Mouse (Mus musculus) urinary bladder, postnatal 36 days (tissue): ENCODE data around the gene Tlk2.

Experiments used
- DNase-seq, 2 experiments: peaks; one replicate each; pipeline ENCODE4 v3.0.0; 2022; ENCODE audit warnings: low spot score in 2 of 2, mixed read lengths in 1 of 2

Tlk2 gene

DNA sequence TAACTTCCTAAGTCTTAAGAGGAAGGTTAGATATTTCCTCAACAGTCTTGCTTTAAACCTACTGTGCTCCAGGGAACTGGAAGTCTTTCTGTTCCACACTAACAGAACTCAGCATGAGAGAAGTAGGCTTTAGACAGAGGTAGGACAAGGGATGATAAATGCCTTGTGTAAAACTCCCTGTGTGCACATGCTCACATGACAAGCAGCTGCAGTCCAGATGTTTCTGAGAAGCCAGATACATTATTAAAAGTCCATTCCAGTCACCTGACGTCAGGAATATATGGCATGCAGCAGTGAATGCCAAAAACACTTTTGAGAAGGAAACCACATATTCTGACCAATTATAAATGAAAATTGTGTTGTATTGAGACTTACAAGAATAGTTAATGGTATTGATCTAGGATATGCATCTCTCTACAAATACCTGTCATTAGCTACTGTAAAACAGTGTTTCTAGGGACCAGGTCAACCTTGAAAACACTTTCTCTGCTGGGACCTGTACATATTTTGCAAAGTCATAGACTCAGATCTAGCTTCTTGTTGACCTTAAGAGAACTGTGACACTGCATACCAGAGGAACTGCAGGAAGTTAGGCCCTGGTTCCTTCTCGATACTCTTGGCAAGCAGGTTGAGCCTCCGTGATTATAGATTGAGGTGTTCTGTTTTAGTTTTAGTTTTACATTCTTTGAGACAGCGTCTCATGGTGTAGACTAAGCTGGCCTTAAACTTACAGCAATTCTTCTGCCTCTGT is 83.2 kb downstream of the Tlk2 start:
- DNase-seq, result no peak

DNA sequence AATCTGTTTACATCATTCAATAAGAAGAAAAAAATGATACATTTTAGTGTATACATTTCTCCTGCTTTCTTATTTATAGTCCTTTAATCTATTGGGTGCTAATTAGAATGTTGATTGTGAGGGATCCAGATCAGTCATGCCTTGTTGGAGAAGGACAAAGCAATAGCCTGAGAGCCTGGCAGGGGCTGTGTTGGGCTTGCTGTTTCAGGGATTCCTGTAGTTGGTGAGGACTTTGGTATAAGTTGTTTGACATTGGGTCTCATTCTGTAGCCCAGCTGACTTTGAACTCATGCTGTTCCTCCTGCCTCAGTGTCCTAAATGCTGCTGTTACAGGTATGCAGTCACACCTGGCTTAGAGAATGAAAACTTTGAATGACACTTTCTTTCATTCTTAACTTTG is 85.9 kb downstream of the Tlk2 start:
- no peak for DNase-seq

DNA sequence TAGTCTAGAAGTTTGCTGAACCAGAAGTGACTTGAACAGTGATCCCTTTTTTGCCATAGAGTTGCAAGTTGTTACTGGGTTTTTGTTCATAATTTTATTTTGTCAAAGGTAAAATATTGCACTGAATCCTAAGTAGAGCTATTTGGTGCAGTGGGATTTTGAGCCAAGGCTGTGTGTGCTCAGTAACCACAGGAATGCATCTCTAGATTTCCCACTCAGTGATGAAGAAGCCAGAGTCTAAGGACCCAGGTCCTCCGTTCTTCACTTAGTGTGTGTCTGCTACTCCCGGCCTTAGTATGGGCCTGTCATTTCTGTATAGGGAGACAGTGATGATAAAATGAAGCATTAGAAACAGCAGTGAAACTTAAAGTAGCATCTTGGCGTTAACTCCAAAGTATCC is 86.4 kb downstream of the Tlk2 start:
- no peak for DNase-seq

DNA sequence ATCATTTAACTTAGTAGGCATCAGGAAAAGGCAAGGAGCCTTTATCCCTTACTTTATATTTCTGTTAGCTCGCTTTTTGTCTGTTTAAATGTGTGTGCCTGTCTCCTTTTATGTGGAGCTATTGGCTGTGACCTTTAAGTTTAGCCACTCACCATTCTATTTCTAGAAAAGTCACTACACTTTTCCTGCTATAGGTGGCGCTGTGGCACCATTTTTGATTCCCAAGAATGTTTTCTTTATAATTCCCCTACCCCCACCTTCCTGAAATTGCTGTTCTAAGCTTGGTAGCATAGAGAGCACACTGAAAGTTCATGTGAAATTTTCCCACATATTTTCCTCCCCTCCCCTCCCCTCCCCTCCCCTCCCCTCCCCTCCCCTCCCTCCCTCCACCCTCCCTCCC is 91.5 kb downstream of the Tlk2 start:
- peak in 1 of 2 experiments; percentile 35 for DNase-seq

DNA sequence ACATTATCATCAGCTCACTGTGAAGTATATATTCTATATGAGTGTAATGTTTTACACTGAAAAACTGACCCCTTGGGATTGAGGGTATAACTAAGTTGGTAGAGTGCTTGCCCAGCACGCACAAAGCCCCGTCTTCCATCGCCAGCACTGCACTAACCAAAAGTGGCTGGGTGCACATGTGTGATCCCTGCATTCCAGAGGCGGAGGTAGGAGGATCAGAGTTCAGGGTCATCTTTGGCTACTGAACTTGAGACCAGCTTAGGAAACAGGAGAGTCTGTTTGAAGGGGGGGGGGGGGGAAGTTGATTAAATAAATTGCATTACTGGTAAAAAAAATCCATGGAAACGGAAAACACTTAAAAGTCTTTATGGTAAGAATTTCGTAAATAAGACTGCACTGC is 101.8 kb downstream of the Tlk2 start:
- no peak for DNase-seq

DNA sequence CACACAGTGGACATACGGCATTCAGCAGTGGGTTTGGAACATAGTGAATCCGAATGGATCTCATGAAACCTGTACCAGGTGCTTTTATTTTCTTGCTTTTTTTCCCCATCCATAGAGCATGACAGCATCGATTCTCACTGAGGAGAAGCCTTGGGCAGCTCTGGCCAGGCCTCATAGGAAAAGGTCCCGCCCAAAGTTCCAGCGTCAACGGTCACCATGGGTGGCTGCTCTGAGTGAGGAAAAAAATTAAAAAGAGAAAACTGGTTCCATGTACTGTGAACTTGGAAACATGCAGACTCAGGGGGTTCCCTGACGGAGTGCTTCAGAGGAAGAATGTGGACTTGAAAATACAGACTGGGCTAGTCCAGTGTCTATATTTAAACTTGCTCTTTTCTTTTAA is 102.7 kb downstream of the Tlk2 start:
- DNase-seq, result no peak

DNA sequence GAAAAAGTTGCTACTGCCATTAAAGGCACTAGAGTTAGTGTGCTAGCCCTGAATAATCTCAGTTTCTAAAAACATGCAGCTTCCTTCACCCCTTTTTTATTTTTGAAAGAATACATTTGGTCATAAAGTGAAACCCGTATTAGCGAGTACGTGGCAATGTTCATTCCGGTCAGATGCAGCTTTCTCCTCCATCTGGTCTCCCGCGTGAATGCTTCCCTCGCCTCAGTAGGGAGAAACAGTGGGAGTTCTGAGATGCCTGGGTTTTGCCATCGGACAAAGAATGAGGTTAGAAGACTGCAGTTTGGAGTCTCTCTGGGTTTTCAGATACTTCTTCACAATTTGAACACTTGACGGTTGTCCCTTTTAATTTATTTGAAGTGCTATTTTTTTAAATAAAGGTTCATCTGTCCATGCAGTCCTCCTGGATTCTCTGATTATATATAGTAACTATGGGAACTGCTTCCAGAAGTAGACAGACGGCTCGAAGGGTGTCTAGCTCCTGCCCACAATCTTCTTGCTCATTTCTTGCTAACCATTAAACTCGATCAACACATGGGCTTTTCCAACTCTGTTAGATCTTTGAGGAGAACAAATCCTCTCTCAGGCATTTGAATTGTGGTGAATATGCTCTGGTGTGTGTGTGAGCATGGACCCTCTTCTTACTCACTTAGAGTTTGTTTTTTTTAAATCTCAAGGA is 103.3 kb downstream of the Tlk2 start:
- no peak for DNase-seq

- DNase-seq, result peak in 1 of 2 experiments; percentile 31
Measured at GRCm38 (mm10) chr11:105282460-105282859, 103.9 kb downstream of the Tlk2 start.

DNA sequence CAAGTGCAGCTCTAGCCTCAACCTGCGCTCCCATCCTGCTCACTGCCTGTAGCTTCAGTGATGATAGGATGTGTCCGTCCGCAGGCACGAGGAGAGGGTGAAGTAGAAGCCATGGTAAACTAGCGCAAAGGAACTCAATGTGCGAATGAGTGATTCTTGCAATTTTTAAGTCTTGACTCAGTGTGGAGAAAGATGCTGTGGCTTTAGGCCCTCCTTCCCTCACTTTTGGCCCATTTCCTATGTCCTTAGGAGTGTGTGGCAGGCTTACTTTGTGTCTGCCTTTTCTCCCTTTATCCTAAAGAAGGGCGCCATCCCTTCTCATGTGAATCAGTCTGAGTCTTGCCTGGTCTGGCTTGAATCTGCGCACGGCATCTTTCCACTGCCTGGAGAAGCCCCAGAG is 104.4 kb downstream of the Tlk2 start:
- no peak for DNase-seq

DNA sequence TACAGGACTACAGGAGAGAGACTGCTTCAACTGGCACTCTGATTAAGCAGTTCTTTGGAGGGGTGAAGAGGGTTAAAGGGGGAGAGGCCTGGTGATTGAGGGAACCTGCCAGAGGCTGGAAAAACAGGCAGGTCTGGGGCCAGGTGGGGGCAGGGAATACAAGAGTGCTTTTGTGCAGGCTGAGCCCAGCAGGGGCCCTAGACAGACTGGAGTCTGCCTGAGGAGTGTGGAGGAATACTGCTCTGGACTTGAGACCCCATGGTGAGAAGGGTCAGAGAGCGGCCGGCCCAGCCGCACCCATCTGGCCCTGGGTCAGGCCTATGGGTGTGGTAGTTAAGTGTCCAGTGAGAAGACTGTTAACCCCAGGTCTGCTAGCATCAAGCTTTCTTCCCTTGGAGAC is 107.1 kb downstream of the Tlk2 start:
- peak in 1 of 2 experiments; percentile 12 for DNase-seq

GRCm38 (mm10) chr11:105289403-105289802 is 110.8 kb downstream of the Tlk2 start:
- no peak for DNase-seq

- peak in 1 of 2 experiments; percentile 31 for DNase-seq
Measured at GRCm38 (mm10) chr11:105291681-105292123, 113.1 kb downstream of the Tlk2 start.

DNA sequence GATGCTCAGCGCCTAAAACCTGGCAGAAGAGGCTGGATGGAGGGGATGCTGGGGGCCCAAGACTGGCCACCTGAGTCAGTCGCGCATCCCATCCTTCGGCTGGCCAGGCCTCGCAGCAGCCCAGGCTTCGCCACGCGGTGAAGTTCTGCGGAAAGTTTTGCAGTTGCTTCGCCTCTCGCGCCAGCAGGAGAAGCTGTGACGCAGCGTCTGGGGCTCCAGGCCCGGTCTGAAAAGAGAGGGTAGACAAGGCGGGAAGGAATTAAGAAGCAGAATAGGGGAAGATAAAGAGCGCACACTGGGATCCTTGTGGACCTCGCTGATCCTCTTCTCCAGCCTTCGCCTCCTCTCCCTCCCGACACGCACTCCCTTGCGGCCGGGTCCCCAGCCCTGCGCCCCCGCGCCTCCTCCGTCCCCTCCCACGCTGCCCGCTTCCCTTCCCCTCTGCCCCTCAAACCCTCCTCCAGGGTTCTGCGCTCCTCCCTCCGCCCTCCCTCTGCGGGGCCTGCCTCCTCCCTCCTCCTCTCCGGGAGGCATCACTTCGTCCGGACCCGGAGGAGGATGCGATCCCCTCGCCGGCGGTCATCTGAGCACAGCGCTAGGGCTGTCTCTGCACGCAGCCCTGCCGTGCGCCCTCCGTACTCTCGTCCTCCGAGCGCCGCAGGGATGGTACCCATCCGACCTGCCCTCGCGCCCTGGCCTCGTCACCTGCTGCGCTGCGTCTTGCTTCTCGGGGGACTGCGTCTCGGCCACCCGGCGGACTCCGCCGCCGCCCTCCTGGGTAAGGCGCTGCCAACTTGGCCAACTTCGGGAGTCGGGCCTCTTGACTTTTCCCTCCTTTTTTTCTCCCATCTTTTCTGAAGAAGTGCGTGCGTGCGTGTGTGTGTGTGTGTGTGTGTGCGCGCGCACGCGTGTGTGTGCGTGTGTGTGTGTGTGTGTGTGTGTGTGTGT is 113.8 kb downstream of the Tlk2 start, which contains the start of gene Mrc2:
Gene Mrc2 (plus strand): TSS at position 520 of the 948 bp plus-strand sequence.
- peak; percentile 44 to 57 for DNase-seq

DNA sequence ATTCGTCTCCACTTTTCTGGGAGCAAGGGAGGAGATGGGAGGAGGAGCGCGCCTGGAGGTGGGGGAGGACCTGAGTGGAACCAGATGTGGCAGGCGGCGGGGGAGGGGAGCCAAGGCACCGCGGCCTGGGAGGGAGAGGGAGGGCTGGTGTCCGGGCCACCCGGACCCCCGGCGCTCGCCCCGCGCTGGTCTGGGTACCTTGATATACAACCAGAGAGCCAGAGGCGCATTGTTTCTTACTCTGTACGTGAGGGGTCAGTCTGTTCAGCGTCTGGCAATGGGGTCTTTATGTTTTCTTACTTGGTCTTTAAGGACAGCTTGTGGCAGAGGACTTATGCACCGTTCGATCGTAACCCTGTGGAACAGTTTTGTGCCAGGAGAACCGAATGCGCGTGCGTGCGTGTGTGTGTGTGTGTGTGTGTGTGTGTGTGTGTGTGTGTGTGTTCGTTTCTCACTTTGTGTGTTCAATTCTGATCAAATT is 114.5 kb downstream of the Tlk2 start:
- DNase-seq, result peak in 1 of 2 experiments; percentile 56

DNA sequence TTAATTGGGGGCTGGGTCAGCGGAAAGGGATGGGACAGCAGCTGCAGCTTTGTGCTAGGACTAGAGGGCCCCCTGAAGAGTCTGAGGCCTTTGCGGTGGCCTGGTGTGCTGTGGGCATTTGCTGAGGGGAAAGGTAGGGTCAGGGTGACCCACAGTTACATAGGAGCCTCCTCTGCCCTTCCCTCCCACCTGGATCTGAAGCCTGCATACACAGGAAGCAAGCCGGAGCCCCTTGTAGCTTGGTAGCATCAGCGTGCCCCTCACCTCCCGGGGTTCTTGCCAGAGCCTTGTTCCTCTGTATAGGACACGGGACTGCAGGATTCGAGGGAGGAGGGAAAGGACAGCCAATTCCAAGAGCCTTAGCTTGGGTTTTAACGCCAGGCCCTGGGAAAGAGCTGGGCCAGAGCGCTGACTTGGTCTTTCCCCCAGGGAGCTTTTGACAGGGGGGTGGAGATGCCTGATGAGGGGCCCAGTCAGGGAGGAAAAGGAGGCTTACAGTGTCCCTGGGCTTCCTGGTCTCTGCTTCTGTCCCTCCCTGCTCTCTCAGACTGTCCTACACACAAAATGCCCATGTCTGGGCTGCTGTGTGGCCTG is 115.4 kb downstream of the Tlk2 start:
- no peak for DNase-seq

DNA sequence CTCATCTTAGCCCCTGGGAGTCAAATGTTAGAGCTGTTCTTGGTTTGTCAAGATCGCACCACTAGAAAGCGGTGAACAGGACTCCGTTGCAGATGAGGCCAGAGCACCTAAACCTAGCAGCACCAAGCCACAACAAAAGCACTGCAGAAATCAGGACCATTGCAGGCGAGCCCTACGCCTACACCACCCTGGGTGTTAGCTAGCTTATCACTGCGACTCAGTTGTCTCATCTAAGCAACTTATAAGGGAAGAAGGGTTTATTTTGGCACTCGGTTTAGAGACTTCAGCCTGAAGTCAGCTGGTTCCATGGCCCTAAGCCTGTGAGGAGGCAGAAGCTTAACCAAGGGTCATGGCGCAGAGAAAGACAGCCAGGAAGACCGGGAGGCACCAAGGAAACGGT is 117.5 kb downstream of the Tlk2 start:
- DNase-seq, result no peak

DNA sequence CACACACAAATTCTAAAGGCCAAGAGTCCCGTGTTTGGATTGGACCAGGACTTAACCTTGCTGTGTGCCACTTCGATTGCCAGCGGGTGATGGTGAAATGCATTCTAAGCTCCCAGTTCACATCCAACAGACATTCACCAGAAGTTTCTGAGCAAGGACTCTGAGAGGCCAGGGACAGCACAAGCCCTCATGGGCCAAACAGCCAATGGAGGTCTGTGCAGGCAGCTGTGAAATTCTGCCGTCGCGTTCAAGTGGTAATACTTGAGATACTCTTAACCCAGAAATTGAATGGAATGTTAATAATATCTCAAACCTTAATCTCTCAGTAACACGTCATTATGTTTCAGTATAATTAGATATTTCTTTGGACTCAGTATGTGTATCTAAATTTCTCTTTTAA is 131.6 kb downstream of the Tlk2 start:
- no peak for DNase-seq

GRCm38 (mm10) chr11:105311291-105311975 is 132.8 kb downstream of the Tlk2 start:
- DNase-seq, result peak in 1 of 2 experiments; percentile 37

- DNase-seq, result no peak
Measured at GRCm38 (mm10) chr11:105312311-105312942, 133.8 kb downstream of the Tlk2 start.

GRCm38 (mm10) chr11:105312972-105313632 is 134.5 kb downstream of the Tlk2 start:
- DNase-seq, result no peak
